ENCODE assay signal across 18 mouse cellular contexts in genomic region chr2:85105426-85106013, GRCm38 (mm10). TPM values are rescaled to one million over a fixed set of nuclear protein-coding genes. Genes with fewer than 3 reads are reported as not detected.
DNase-seq lines count a peak whose midpoint lies in the region; ATAC-seq and TF ChIP-seq lines count a peak whose summit lies in the region.
"Had no signal": no experiment of that assay in that cellular context is flagged by ENCODE, and none has a peak within 500 bp of the region (broad histone marks: within the 10 kb centered on the region; RNA-seq: fewer than 3 reads in every experiment).

No protein-coding gene starts in this region.

- ATAC-seq in hindbrain, embryonic 13.5 days (ENCODE audit: low FRiP score), result peak; percentile 25; the same call in 1 of the 2 replicates
- ATAC-seq in hindbrain, embryonic 16.5 days, result no peak
- ATAC-seq in hematopoietic stem cell, adult 5-6 weeks (replicated peaks in 1 of 2; ENCODE audit: insufficient read depth in 1 of 2, low FRiP score in 2 of 2, low TSS enrichment in 1 of 2, low read depth in 1 of 2, poor library complexity in 2 of 2, severe bottlenecking in 2 of 2), result peak; percentile 44 to 54; a peak in 3 of 4 replicates
- peak; percentile 50; the same call in 1 of the 2 replicates for ATAC-seq in lung, embryonic 15.5 days (ENCODE audit: borderline replicate concordance, extremely low read depth, low FRiP score, low TSS enrichment)
- ATAC-seq in midbrain, embryonic 16.5 days, result no peak

- TF ChIP-seq CTCF in small intestine, adult 2 months (IDR thresholded peaks at IDR 0.05; ENCODE audit: extremely low read depth, insufficient read length, insufficient replicate concordance, low read depth, low read length), result no peak

- WGBS in hindbrain, embryonic 13.5 days, result 87% methylated on average over 11 of the region's 11 CpGs
- 86% methylated on average over 11 of the region's 11 CpGs for WGBS in hindbrain, embryonic 16.5 days
- WGBS in lung, embryonic 15.5 days, result 22% methylated on average over 11 of the region's 11 CpGs
- WGBS in small intestine, adult 2 months, result 10% methylated on average over 11 of the region's 11 CpGs
- 85% methylated on average over 11 of the region's 11 CpGs for WGBS in midbrain, embryonic 16.5 days

- peaks cover 4% of the 10 kb centered on the region; the same call in 1 of the 2 replicates for H3K9me3 ChIP-seq in hindbrain, embryonic 13.5 days
- peaks cover 3% of the 10 kb centered on the region; the same call in 1 of the 2 replicates for H3K9me3 ChIP-seq in hindbrain, embryonic 16.5 days (ENCODE audit: control insufficient read depth, low read length)
- no peaks in the 10 kb centered on the region for H3K9me3 ChIP-seq in lung, embryonic 15.5 days
- peaks cover 3% of the 10 kb centered on the region; the same call in 1 of the 2 replicates for H3K9me3 ChIP-seq in midbrain, embryonic 16.5 days (replicated peaks; ENCODE audit: control insufficient read depth, low read length, poor library complexity, severe bottlenecking)
- H3K9me3 ChIP-seq: megakaryocyte, embryonic 14.5 days had no signal

- no peak for DNase-seq in cerebellum, adult 8-10 months
- no peak for DNase-seq in layer of hippocampus, postnatal 25 days (ENCODE audit: extremely low spot score in 1 of 2, low spot score in 1 of 2)
- DNase-seq: adrenal gland, postnatal 14 days; cerebellum, postnatal 25 days; heart, adult 18-20 months; heart, postnatal 14 days; liver; right cerebral cortex, adult 18-20 months; thymus, postnatal 14 days had no signal

- H3K27ac ChIP-seq in hindbrain, embryonic 13.5 days, result no peak overlapping the region
- no peak overlapping the region for H3K27ac ChIP-seq in hindbrain, embryonic 16.5 days (ENCODE audit: low read depth, low read length)
- peak overlapping the region; percentile 77 for H3K27ac ChIP-seq in lung, embryonic 15.5 days
- H3K27ac ChIP-seq in small intestine, adult 2 months (ENCODE audit: insufficient read depth, low read depth, low read length), result peak overlapping the region; percentile 29
- H3K27ac ChIP-seq in midbrain, embryonic 16.5 days (ENCODE audit: low read length), result no peak overlapping the region
- H3K27ac ChIP-seq: embryonic facial prominence, embryonic 13.5 days had no signal

- H3K4me1 ChIP-seq in hindbrain, embryonic 13.5 days (replicated peaks), result no peaks in the 10 kb centered on the region
- no peaks in the 10 kb centered on the region for H3K4me1 ChIP-seq in hindbrain, embryonic 16.5 days (ENCODE audit: control insufficient read depth, insufficient read depth, low read depth, low read length)
- H3K4me1 ChIP-seq in lung, embryonic 15.5 days, result peaks cover 18% of the 10 kb centered on the region
- H3K4me1 ChIP-seq in small intestine, adult 2 months (ENCODE audit: control insufficient read depth, insufficient read depth, insufficient read length, low read length), result peaks cover 22% of the 10 kb centered on the region
- no peaks in the 10 kb centered on the region for H3K4me1 ChIP-seq in midbrain, embryonic 16.5 days (ENCODE audit: control insufficient read depth, insufficient read depth, low read length)
- H3K4me1 ChIP-seq: embryonic facial prominence, embryonic 13.5 days; megakaryocyte, embryonic 14.5 days had no signal

- TF ChIP-seq POLR2A in small intestine, adult 2 months (IDR thresholded peaks at IDR 0.05; ENCODE audit: low read depth, low read length), result no peak

- H3K9ac ChIP-seq in hindbrain, embryonic 13.5 days, result no peak overlapping the region
- H3K9ac ChIP-seq in hindbrain, embryonic 16.5 days (ENCODE audit: low read depth, low read length), result no peak overlapping the region
- H3K9ac ChIP-seq in lung, embryonic 15.5 days, result no peak overlapping the region
- no peak overlapping the region for H3K9ac ChIP-seq in midbrain, embryonic 16.5 days (ENCODE audit: low read depth, low read length)
- H3K9ac ChIP-seq: embryonic facial prominence, embryonic 13.5 days had no signal

- H3K27me3 ChIP-seq in hindbrain, embryonic 13.5 days, result no peaks in the 10 kb centered on the region
- H3K27me3 ChIP-seq in hindbrain, embryonic 16.5 days (replicated peaks; ENCODE audit: control insufficient read depth, insufficient read depth, low read length), result no peaks in the 10 kb centered on the region
- H3K27me3 ChIP-seq in lung, embryonic 15.5 days, result no peaks in the 10 kb centered on the region
- no peaks in the 10 kb centered on the region for H3K27me3 ChIP-seq in small intestine, adult 2 months (ENCODE audit: control insufficient read depth, insufficient read depth, low read length)
- no peaks in the 10 kb centered on the region for H3K27me3 ChIP-seq in midbrain, embryonic 16.5 days (ENCODE audit: control insufficient read depth, insufficient read depth, low read depth, low read length)
- H3K27me3 ChIP-seq: embryonic facial prominence, embryonic 13.5 days had no signal

- H3K36me3 ChIP-seq in hindbrain, embryonic 13.5 days, result no peaks in the 10 kb centered on the region
- no peaks in the 10 kb centered on the region for H3K36me3 ChIP-seq in hindbrain, embryonic 16.5 days (ENCODE audit: control insufficient read depth, insufficient read depth, low read length)
- no peaks in the 10 kb centered on the region for H3K36me3 ChIP-seq in lung, embryonic 15.5 days
- no peaks in the 10 kb centered on the region for H3K36me3 ChIP-seq in small intestine, adult 2 months (ENCODE audit: control insufficient read depth, insufficient read depth, low read length)
- no peaks in the 10 kb centered on the region for H3K36me3 ChIP-seq in midbrain, embryonic 16.5 days (ENCODE audit: control insufficient read depth, insufficient read depth, low read length)
- H3K36me3 ChIP-seq: embryonic facial prominence, embryonic 13.5 days had no signal

- no peak overlapping the region for H3K4me3 ChIP-seq in hindbrain, embryonic 13.5 days
- no peak overlapping the region for H3K4me3 ChIP-seq in hindbrain, embryonic 16.5 days (ENCODE audit: low read length)
- H3K4me3 ChIP-seq in lung, embryonic 15.5 days, result no peak overlapping the region
- H3K4me3 ChIP-seq in small intestine, adult 2 months (ENCODE audit: low read depth, low read length), result no peak overlapping the region
- H3K4me3 ChIP-seq in midbrain, embryonic 16.5 days (ENCODE audit: low read depth, low read length), result no peak overlapping the region
- H3K4me3 ChIP-seq: embryonic facial prominence, embryonic 13.5 days; megakaryocyte, embryonic 14.5 days had no signal

- H3K4me2 ChIP-seq in hindbrain, embryonic 13.5 days, result no peak overlapping the region
- H3K4me2 ChIP-seq in hindbrain, embryonic 16.5 days (ENCODE audit: low read length), result no peak overlapping the region
- H3K4me2 ChIP-seq in lung, embryonic 15.5 days, result peak overlapping the region; percentile 12
- no peak overlapping the region for H3K4me2 ChIP-seq in midbrain, embryonic 16.5 days (ENCODE audit: low read length)
- H3K4me2 ChIP-seq: embryonic facial prominence, embryonic 13.5 days had no signal

RNA-seq across cellular contexts. Expression of gene Aplnr, which starts 30.5 kb away (rescaled TPM):
- 31.7 and 39.0 TPM in 2 replicates for polyA plus RNA-seq in hindbrain, embryonic 13.5 days (2015; fragmentation: Nextera tagmentation; extraction: Ambion mirVana)
- 23.9 and 33.7 TPM in 2 replicates for polyA plus RNA-seq in hindbrain, embryonic 16.5 days (2015; fragmentation: Nextera tagmentation; extraction: Ambion mirVana)
- total RNA-seq in hematopoietic stem cell, adult 5-6 weeks (2017), result 0.75 TPM in 1 of 2 replicates, not detected in the other
- 181 and 184 TPM in 2 replicates for polyA plus RNA-seq in lung, embryonic 15.5 days (2015; fragmentation: Nextera tagmentation; extraction: Ambion mirVana)
- polyA plus RNA-seq in small intestine, adult 2 months (2012; rRNA removed), result 2.7 and 4.7 TPM in 2 replicates
- 24.8 and 26.3 TPM in 2 replicates for polyA plus RNA-seq in midbrain, embryonic 16.5 days (2015; fragmentation: Nextera tagmentation; extraction: Ambion mirVana)
- total RNA-seq in layer of hippocampus, postnatal 25 days (2021), result 1 to 10 TPM; 1.1 to 1.4 TPM
- polyA plus RNA-seq: C2C12 had no signal

RNA-seq across cellular contexts. Expression of gene Tnks1bp1, which starts 57.7 kb away (rescaled TPM):
- 27.2 and 30.2 TPM in 2 replicates for polyA plus RNA-seq in hindbrain, embryonic 13.5 days (2015; fragmentation: Nextera tagmentation; extraction: Ambion mirVana)
- polyA plus RNA-seq in hindbrain, embryonic 16.5 days (2015; fragmentation: Nextera tagmentation; extraction: Ambion mirVana), result 19.6 and 29.8 TPM in 2 replicates
- total RNA-seq in hematopoietic stem cell, adult 5-6 weeks (2017), result 9.9 and 15.9 TPM in 2 replicates
- 38.8 and 53.6 TPM in 2 replicates for polyA plus RNA-seq in lung, embryonic 15.5 days (2015; fragmentation: Nextera tagmentation; extraction: Ambion mirVana)
- 29.6 and 36.9 TPM in 2 replicates for polyA plus RNA-seq in small intestine, adult 2 months (2012; rRNA removed)
- 23.0 and 27.4 TPM in 2 replicates for polyA plus RNA-seq in midbrain, embryonic 16.5 days (2015; fragmentation: Nextera tagmentation; extraction: Ambion mirVana)
- 100 to 1,000 TPM; 141 to 159 TPM for total RNA-seq in layer of hippocampus, postnatal 25 days (2021)

Comparison
In these comparisons a context has a peak if more than half of its experiments do, and no peak if none do; other contexts are left out.
1. ATAC-seq: peak in hindbrain, embryonic 13.5 days (single experiment), hematopoietic stem cell, adult 5-6 weeks (2 of 2) and lung, embryonic 15.5 days (single experiment); none in hindbrain, embryonic 16.5 days (single experiment) and midbrain, embryonic 16.5 days (single experiment).
2. H3K27ac ChIP-seq: peak in lung, embryonic 15.5 days (single experiment) and small intestine, adult 2 months (single experiment); none in hindbrain, embryonic 13.5 days (single experiment), hindbrain, embryonic 16.5 days (single experiment) and midbrain, embryonic 16.5 days (single experiment).